Mouse (Mus musculus) ZHBTc4 (cell line): ENCODE results near the gene Ndrg4.
"Not testable (repeated sequence)": the region's sequence is repeated elsewhere in the genome, so short reads cannot be mapped to it uniquely, and the experiment has no call there.

Experiments
- DNase-seq: peaks from one replicate; pipeline ENCODE4 v3.0.0-alpha.2; 2011; ENCODE audit warnings: low read depth, low spot score

The Ndrg4 gene

DNA sequence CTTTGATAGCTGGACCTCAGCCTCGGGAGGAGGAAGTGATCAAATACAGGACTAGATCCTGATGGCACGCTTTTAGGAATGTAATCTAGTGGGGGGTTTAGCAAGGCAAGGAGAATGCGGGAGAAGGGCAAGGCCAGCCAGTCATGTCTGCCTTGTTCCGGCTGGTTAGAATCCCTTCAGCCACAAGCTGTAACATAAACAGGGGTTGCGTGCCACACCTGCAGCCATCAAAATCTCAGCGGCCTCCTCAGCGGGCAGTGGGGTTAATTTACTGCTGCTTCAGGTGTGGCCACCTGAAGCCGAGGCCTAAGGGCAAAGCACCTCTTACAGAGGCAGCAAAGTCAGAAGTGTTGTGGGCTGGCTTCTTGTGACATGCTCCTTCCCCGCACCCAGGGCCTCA lies at the start of gene Ndrg4:
Ndrg4 (plus strand) TSS at position 350 of the 400 bp plus-strand sequence.
- peak; percentile 70 for DNase-seq

DNA sequence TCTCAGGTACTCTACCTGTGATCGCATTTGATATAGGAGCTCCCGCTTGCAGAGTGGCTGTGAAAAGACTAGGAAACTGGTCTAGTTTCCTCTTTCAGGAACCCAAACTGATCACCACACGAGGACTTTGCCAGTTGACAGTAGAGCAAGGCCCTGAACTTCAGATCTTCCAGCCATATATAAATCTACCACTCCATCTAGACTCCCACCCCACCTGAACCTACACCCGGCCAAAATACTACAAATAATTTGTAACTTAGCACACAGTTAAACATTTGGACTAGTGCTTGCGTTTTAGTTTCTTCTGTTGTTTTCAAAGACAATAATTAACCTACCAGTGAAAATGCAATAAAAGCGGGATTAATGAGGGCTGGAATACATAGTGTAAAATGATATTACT lies 43.9 kb upstream of the Ndrg4 start:
- DNase-seq, result no peak

DNA sequence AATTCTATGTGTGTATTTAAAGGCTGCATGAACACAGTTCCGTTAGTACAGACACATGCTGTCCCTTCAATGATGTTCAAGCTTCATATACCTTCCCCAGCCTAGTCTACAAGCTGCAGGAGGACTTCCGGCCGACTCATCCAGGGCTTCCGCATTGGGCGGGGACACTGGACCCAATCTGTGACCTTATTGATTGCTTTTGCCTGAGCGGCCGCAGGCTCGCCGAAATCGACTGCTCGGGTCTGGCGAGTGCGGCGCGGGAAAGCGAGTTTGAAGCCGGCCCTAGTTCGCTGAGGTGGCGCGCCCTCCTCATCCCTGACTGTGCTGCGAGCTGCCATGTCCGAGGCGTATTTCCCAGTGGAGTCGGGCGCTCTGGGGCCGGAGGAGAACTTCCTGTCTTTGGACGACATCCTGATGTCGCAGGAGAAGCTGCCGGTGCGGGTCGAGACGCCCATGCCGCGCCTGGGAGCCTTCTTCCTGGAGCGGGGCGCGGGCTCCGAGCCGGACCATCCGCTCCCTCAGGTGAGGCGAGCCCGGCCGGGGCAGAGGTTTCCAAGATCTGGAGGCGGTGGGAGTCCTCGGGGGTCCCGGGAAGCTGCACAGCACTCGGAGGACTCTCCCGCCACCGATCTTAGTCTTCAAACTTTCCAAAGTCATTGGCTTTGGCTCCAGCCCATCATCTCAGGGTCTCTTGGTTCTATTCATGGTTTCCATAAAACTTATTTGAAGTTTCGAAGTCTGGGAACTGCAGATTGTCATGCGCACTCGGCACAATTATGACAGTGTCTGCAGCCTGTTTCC lies 43.3 kb upstream of the Ndrg4 start, which contains the start of gene Gins3:
Gins3 (plus strand) TSS at position 192 of the 801 bp plus-strand sequence.
- DNase-seq, result peak; percentile 97

DNA sequence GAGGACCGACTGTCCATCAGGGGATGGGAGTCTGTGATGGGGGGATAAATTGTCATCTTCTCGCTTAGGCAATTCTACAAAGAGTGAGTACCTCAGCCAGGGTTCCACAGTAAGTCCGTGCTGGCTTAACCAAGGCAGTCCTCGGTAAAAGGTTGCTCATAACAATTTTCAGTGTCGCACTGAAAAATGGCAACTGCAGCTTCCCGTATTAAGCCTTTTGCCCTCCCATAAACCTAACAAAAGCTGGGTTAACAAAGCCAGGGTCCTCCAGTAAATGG lies 42.8 kb upstream of the Ndrg4 start:
- no peak for DNase-seq

DNA sequence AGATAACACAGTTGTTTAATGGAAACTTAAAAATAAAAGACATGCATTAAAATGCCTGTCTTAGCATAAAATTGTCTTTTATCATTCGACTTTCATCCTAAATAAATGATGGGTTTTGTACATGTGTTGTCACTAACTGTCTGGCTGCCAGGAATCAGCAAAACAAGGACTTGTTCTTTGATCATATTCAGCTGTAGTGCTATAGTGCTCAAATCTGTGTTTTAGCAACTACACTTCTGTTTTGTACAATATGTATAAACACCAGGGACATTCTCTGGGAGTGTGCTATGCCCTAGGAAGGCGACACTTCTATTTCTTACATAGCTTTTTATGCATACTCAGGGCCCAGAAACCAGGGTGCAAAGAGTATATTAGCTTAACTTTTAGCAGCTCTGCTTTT lies 31.8 kb upstream of the Ndrg4 start:
- no peak for DNase-seq

DNA sequence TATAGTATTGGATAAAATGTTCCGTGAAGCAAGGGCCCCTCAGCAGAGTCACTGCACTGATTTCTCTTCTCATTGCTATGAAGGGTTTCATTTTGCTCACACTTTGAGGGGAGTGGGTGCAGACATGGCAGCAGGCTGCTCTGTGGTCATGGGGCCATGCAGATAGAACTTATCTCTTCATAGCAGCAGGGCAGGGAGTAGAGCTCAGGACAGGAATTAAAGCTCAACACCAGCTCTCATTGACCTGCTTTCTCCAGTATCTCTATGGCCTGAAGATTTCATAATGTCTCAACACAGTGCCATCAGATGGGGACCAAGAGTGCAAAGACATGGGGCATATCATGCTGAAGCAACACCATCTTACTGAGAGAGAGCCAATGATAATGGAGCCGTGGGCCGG lies 28.5 kb upstream of the Ndrg4 start:
- DNase-seq, result no peak

DNA sequence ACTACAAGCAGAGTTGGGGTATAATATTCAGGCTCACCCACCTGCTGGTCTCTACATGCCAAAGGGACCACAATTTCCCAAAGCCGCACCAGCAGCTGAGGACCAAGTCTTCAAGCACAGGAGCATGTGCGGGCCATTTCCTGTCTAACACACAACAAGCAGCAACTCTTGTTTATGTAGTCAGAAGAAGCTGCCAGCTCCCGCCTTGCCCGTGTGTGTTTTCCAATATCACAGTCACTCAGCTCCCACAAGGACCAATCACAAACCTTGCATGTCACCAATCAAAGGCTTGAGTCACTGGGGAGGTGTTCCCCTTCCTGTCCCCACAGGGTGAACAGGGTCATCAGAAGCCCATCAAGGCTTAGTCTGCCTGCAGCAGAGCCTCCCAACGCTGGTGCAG lies 23.4 kb upstream of the Ndrg4 start:
- DNase-seq, result no peak

DNA sequence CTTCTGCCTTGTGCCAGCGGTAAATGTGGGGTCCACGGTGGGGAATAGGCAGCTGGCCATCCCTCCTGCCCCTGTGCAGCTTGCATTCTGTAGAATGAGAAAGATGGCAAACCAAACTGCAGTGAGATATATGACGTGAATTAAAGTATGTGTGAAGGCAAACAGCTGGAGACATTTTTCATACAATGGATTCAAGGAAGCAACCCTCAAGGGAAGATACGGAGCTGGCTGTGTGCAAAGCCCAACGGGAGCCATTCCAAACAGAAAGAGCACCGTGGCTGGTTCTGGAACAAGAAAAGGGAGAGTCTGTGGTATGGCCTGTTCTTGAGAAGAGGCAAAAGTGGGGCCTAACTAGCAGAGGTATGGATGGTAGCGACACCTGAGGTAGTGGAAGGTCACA lies 20.9 kb upstream of the Ndrg4 start:
- DNase-seq, result no peak

DNA sequence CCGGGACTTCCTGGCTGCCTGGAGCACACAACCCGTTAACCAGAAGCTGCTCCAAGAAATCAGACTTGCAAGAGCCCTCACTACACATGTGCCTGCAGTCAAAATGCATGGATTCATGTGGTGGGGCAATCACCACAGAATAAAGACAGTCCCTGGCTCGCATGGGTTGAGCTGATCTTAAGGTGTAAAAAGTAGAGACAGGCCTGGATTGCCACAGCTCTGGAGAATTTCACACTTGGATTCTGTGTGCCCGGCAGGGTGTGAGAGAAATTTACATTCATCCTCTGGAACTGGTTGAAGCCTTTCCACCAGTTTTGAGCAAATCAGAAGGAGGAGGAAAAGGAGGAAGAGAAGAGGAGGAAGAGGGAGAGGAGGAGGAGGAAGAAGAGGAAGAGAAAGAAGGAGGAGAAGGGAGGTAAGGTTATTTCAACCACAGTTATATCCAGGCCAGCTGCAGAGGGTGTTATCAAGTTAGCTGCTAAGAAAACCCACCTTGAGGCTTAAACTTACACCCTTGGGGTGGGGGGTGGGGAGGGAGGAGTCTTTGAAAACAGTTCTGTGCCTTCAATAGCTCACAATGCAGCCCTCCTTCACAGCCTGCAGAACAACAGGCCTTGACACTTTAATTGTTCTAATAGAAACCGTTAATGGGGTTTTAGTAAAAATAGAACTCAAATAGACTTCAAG lies 20.3 kb upstream of the Ndrg4 start:
- DNase-seq, result no peak

DNA sequence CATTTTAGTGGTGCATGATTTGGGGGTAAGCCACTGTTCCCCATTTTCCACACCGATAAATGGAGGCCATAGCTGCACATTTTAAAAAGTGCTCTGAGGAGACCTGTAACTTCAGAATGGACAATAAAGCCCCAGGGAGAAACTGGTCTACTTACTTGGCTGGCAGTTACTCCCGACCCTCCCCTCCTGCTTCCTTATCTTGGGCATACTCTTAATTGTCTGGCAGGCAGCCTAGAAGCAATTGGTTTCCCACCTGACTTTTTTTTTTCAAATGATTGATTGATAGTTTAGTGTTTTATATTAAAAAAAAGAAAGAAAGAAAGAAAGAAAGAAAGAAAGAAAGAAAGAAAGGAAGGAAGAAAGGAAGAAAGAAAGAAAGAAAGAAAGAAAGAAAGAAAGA lies 19.3 kb upstream of the Ndrg4 start:
- no peak for DNase-seq

DNA sequence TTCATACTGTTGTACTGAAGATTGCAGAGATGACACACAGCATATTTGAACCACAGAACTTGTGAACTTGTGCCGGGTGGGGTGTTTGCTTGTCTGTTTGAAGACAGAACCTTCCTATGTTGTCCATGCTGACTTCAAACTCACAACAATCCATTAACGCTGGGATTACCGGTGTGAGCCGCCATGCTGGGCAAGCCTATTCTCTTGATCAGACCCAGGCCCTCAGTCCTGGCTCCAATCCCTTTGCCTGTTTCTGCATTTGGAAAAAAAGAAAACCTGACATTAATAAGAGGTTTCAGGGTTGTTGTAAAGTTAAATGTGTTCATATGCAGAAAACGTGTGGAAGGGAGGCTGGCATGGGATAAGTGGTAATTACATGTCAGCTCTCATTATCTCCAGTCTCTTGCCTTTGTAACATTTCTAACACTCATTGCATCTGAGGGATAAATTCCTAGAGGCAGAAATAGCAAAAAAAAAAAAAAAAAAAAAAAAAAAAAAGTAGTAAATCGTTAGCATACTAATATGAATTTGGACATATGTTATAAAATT lies 16.4 kb upstream of the Ndrg4 start:
- DNase-seq, result no peak

DNA sequence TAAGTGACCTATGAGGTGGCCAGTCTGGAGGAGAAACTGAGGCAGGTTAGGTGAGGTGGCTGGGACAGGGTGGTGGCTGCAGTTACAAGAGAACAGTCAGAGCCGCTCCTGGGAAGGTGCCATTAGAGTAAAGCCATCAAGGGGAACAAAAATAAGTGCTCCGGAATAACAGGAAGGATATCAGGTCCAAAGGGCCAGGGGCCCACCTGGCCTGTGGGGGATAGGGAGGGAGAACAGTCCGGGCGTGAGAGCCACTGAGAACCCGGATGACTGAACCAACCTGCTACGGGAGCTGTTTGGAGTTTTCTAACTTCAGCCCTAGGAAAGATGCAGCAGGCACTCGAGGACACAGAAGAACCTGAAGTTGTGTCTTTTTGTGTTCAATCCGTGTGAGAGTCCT lies 15.7 kb upstream of the Ndrg4 start:
- no peak for DNase-seq

DNA sequence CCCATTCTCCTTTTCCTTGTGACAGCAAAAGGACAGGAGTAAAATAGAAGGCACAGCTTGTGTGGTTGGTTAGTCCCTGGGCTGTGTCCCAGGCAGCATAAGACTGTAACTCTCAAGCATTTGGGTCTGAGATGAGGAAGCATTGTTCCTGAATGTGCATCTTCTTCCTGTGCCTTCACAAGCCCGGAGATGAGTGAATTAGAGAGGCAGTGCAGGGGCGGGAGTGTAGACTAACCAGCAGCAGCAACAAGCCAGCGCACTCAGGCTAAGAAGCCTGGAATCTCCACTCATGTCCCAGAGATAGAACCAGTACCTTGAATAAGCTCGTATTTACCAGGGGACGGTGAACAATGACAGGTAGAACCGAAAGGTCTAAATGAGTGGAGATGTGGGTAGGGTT lies 15.2 kb upstream of the Ndrg4 start:
- DNase-seq, result no peak

DNA sequence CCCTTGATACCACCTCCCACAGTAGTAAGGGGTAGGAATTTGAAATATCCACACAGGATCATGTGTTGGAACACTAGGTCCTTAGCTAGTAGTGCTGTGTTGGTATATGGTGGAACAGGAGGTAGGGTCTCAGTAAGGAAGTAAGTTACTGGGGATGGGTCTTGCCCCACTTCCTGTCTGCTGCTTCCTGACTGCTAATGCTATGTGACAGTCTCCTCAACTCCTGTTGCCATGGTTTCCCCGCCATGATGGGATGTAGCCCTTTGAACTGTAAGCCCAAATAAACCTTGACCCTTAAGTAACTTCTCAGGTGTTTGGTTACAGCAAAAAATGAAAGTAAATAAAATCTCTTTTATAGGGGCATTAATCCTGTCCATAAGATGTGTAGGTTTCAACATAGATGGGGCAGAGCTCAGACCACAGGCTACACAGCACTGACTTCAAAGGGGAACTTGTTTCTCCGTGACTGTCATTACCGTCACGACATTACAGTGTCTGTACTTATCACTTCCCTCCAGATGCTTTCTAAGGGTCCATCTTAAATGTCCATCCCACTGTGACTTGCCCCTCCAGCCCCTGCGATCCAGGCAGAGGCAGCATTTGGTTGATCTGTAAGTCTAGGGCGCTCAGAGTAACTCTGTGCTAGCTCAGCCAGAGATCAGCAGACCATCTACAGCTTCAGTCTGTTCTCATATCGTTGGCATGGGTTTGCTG lies 13.7 kb upstream of the Ndrg4 start:
- DNase-seq, result no peak

DNA sequence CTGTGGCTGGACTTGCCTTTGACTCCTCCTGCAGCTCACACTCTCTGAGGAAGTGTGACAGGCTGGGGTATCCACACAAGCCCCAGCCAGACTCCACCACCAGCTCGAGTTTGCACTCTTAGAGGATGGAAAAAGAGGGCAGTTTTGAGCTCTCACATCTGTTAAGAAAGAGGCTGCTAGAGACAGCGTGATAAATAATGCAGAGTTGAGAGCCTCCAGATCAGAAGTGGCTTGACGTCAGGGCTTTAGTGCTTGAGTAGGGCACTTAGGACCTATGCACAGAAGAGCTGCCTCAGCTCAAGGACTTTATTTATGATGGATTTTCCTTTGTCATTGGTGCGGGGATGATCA lies 13.2 kb upstream of the Ndrg4 start:
- DNase-seq, result no peak

DNA sequence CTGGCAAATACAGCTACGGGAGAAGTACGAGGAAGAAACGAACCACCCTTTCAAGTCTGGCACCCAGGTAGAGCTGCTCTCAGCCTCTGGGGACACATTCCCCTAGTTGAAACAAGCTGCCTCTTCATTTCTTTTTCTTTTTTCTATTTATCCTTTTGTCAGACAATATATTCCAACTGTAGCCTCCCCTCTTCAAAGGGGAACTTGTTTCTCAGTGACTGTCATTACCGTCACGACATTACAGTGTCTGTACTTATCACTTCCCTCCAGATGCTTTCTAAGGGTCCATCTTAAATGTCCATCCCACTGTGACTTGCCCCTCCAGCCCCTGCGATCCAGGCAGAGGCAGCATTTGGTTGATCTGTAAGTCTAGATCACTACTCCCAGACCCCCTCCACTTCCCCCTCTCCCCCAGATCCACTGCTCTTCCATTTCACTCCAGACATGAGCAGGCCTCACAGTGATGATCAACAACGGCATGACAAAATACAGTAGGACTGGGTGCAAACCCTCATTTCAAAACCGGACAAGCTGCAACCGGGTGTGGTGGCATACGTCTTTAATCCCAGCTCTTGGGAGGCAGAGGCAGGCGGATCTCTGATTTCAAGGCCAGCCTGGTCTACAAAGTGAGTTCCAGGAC lies 10.8 kb upstream of the Ndrg4 start:
- DNase-seq, result not testable (repeated sequence)

DNA sequence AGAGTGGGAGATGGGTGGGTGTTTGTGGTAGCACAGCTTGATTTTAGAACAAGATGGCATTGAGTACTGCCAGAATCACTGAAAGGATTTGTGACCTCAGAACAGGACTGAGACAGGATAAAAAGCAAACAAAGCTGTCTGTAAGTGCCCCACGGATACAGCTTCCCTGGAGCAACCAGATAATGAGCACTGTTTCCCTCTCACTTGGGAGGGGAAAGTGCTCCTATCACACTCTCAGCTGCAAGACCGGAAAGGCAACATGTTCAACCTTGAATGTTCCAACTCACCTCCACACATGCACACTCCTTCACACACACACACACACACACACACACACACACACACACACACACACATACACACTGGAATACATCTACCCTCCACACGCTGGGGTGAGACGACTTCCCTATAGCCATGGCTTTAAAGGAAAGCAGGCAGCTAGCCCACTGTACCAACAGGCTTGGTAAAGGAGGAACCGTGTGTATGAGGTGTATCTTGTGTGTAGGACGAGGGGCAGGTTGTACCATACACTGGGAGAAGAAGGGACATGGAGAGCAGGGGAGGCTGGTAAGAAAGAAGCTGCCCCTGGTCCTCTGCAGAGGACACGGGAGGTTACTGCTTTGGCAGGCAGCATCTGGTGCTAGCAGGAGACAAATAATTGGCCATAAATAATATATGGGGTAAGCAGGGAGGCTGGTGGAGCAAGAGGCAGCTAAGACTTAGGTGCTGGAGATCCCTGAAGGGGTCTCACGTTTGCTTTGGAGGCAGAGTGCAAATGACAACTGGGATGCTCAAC lies 8.4 kb upstream of the Ndrg4 start:
- no peak for DNase-seq

DNA sequence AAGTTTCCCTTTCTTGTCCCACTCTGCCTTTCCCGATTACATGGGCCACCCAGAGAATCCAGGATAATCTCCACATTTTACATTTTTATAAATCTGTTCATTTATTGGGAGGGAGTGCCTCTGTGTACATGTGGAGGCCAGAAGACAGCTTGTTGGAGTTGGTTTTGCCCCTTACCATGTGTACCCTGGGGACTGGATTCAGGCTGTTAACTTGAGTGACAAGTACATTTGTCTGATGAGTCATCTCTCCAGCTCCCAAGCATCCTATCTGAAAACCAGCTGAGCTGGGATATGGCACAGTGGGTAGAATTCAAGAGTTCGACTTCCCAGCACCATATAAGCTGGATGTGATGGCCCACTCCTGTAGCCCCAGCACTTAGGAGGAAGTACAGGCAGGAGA lies 6.8 kb upstream of the Ndrg4 start:
- no peak for DNase-seq

DNA sequence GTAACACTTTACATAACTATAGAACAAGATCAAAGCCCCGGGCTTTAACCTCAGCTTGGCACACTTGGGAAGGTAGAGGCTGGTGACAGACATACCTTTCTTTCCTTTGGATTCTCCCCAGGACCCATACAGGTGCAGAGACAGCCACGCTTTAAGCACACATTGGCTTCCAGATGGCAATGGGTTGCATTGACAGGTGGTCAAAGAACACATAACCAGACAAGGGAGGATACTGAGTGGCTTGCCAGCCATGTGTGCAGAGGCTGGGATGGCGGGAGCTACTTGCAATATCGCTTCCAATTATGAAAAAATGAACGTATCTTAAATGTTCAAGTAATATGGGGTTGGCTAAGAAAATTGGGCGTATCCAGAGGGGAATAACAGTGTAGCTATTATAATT lies 4.9 kb upstream of the Ndrg4 start:
- no peak for DNase-seq

DNA sequence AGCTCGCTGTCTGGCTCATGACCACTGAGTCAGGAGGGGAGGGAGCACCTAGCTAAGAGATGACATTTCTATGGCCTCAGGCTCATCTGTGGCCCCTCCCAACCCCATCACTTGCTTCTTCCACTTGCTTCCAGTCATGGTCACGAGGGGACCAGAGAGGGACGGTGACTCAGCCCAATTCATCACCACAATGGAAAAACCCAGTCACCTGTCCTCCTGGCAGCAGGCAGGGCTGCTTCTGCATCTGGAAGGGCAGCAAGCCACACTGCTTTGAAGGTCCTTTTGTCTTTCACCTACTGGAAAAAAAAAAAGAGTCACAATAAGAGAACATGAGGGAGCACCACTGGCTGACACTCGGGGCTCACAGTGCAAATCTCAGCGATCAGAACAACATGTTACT lies 4.0 kb upstream of the Ndrg4 start:
- DNase-seq, result no peak

DNA sequence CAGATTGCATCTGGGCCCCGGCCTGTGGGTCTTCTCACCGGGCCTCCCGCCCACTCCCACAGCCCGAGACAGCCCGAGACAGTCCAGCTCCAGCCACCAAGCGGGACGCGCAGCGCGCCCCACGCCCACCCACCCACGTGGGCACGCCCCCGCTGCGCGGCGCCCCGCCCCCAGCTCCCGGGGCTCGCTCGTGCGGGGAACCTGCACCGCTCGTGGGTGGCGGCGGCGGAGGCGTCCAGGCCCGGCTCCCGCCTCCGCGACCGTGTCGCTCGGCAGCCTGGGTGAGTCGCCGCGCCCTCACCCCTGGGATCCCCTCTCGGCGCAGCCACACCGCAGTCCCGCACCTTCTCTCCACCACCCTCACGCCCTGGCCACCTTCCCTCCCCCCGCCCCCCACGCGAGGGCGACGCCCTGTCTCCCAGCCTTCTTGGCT lies 827 bp downstream of the Ndrg4 start:
- DNase-seq, result peak; percentile 50
